Mouse (Mus musculus): ENCODE measurements at regions not wholly inside any gene's neighbourhood (a gene's known extent, or its start where the extent isn't known, plus 50 kb on each side); places are given as distances from the start of the nearest gene placed in this dataset.
"Not testable (repeated sequence)": the region's sequence is repeated elsewhere in the genome, so short reads cannot be mapped to it uniquely, and the experiment has no call there.

DNA sequence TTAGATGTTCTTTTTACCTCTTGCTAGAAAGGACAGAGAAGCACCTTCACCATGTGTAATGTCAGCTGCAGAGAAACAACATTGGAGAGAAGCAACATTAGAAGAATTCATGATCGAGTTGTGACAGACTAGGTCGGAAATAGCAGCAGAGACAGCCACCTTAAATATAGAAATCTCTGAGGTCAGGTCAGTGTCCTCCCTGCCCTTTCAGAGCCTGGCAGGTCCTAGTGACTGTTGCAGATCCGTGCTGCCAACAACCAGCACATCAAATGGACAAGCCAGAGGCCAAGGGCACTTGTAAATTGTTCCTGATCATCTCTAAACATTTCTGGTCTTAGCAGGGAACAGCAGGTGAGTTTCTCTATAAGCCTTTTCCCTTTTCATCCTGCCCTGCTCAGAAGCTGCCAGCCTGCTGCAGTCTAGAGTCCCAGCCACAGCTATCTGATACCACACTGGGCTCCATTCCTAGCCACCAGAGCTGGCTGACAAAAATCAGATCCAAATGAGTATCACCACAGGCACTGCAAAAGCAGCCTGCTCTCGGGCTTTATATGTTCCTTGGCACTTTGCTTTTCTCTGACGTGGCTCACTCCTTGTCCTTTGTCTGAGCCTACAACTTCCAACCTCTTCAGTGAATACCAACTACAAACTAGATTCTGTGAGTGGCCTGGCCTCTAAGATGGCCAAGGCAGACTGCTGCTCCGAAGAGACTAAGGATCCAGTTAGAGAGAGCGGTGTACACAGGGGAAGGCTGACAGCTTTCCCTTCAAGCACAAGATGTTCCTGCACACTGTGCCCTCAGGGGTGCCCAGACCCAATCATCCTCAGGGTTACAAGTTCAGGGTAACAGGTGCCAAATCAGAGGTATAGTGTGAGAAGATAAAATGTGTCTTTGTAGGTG lies 102.8 kb upstream of the Pfn2 start:
- Histone ChIP-seq H3K4me3 (no peak overlapping the region), H3K79me2 (replicated peaks; ENCODE audit: control insufficient read depth, insufficient read depth, low read length) (no peaks in the 10 kb centered on the region), H3K27ac (peak overlapping the region; percentile 68), H3K36me3 (ENCODE audit: control insufficient read depth, insufficient read depth, low read length) (no peaks in the 10 kb centered on the region), H3K27me3 (ENCODE audit: control insufficient read depth, insufficient read depth, low read length) (no peaks in the 10 kb centered on the region), H3K4me1 (ENCODE audit: control insufficient read depth, insufficient read depth, low read length) (no peaks in the 10 kb centered on the region; the same call in 1 of the 2 replicates), H3K9ac (ENCODE audit: low read depth, low read length) (peak overlapping the region; percentile 4; the same call in 1 of the 2 replicates)
- DNase-seq: peak; percentile 28 to 54
- 46% methylated on average over 7 of the region's 7 CpGs for WGBS
- intact Hi-C loops (cut with DNase I): no loop called here
- no peak for TF ChIP-seq CTCF (IDR thresholded peaks at IDR 0.05)
- TF ChIP-seq POLR2A (IDR thresholded peaks at IDR 0.05; ENCODE audit: insufficient read depth, low read depth, low read length): no peak
- TF ChIP-seq EP300 (IDR thresholded peaks at IDR 0.05; ENCODE audit: insufficient read depth, low read depth, low read length): no peak

DNA sequence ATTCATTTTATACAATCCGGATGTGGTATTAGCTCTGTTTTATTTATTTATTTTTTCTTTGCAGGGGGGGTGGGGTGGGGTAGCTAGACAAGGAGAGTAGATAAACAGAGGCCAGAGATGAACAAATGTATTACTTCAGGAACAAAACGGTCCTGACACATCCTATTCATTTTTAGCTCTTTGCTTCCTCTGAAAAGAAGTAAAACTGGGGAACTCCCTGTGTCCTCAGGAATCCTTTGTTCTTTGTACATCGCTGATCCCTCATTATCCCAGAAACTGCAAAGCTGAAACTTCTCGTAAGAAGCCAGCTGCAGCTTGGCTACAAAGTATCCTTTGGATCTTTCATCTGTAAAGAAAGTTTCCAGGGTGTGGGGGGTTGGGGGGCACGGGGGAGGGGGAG lies 103.6 kb upstream of the Pfn2 start:
- no peak overlapping the region for H3K4me3 ChIP-seq

DNA sequence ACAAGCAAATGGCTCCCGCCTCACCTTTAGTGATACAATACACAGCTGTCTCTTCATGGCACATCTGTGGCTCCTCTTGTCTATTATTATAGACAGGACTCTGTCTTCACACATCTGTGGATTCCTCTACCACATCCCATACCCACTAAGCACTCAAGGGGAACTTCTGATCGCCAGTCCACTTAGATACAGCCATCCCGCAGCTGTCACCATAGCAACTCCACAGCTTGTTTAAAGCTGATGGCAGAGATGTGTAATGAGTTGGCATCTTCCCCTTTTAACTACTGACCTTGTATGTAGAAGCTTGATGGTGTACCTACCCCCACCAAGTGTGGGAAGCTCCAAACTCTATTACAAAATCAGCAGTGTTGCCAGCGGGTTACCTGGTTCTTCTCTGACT lies 109.5 kb upstream of the Pfn2 start:
- Histone ChIP-seq H3K27ac (no peak overlapping the region), H3K4me3 (no peak overlapping the region), H3K9ac (ENCODE audit: low read depth, low read length) (no peak overlapping the region), H3K4me1 (ENCODE audit: control insufficient read depth, insufficient read depth, low read length) (no peaks in the 10 kb centered on the region), H3K27me3 (ENCODE audit: control insufficient read depth, insufficient read depth, low read length) (no peaks in the 10 kb centered on the region), H3K36me3 (ENCODE audit: control insufficient read depth, insufficient read depth, low read length) (no peaks in the 10 kb centered on the region), H3K79me2 (replicated peaks; ENCODE audit: control insufficient read depth, insufficient read depth, low read length) (no peaks in the 10 kb centered on the region)
- no peak for DNase-seq
- intact Hi-C loops (cut with DNase I): no loop called here
- TF ChIP-seq POLR2A (IDR thresholded peaks at IDR 0.05; ENCODE audit: insufficient read depth, low read depth, low read length) (no peak), CTCF (IDR thresholded peaks at IDR 0.05) (no peak), EP300 (IDR thresholded peaks at IDR 0.05; ENCODE audit: insufficient read depth, low read depth, low read length) (no peak)
- WGBS: 81% methylated on average over 4 of the region's 4 CpGs

More for the DNA sequence above, 103.6 kb upstream of the Pfn2 start:
- Histone ChIP-seq H3K79me2 (replicated peaks; ENCODE audit: control insufficient read depth, insufficient read depth, low read length) (no peaks in the 10 kb centered on the region), H3K27me3 (ENCODE audit: control insufficient read depth, insufficient read depth, low read length) (no peaks in the 10 kb centered on the region), H3K36me3 (ENCODE audit: control insufficient read depth, insufficient read depth, low read length) (no peaks in the 10 kb centered on the region), H3K4me1 (ENCODE audit: control insufficient read depth, insufficient read depth, low read length) (no peaks in the 10 kb centered on the region; the same call in 1 of the 2 replicates), H3K27ac (peak overlapping the region; percentile 68), H3K9ac (ENCODE audit: low read depth, low read length) (no peak overlapping the region)
- no peak for DNase-seq
- intact Hi-C loops (cut with DNase I): no loop called here
- TF ChIP-seq EP300 (IDR thresholded peaks at IDR 0.05; ENCODE audit: insufficient read depth, low read depth, low read length): no peak
- TF ChIP-seq POLR2A (IDR thresholded peaks at IDR 0.05; ENCODE audit: insufficient read depth, low read depth, low read length): no peak
- no peak for TF ChIP-seq CTCF (IDR thresholded peaks at IDR 0.05)
- 41% methylated on average over 5 of the region's 5 CpGs for WGBS

DNA sequence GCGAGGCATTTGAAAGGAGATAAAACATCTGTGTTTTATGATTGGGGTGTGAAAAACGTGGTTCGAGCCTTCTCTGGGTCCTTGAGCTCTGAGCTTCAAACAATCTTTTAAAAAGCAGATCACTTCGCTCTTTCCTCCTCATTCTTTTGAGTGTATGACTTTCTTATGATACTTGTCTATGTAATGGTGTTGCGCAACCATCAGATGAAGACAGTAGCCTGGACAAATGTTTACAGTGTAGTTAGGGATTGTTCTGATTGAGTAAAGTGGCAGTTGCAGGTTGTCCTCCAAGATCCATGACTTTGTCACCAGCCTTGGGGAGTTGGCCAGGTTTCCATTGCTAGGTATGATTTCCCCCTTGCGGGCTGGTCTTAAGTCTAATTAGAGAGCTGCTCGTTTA lies 116.1 kb upstream of the Pfn2 start:
- Histone ChIP-seq H3K27ac (no peak overlapping the region), H3K36me3 (ENCODE audit: control insufficient read depth, insufficient read depth, low read length) (no peaks in the 10 kb centered on the region), H3K27me3 (ENCODE audit: control insufficient read depth, insufficient read depth, low read length) (no peaks in the 10 kb centered on the region), H3K79me2 (replicated peaks; ENCODE audit: control insufficient read depth, insufficient read depth, low read length) (no peaks in the 10 kb centered on the region), H3K4me3 (no peak overlapping the region), H3K4me1 (ENCODE audit: control insufficient read depth, insufficient read depth, low read length) (no peaks in the 10 kb centered on the region), H3K9ac (ENCODE audit: low read depth, low read length) (no peak overlapping the region)
- TF ChIP-seq POLR2A (IDR thresholded peaks at IDR 0.05; ENCODE audit: insufficient read depth, low read depth, low read length): no peak
- TF ChIP-seq CTCF (IDR thresholded peaks at IDR 0.05): no peak
- TF ChIP-seq EP300 (IDR thresholded peaks at IDR 0.05; ENCODE audit: insufficient read depth, low read depth, low read length): no peak
- 83% methylated on average over 7 of the region's 7 CpGs for WGBS
- intact Hi-C loops (cut with DNase I): no loop called here
- DNase-seq: no peak

DNA sequence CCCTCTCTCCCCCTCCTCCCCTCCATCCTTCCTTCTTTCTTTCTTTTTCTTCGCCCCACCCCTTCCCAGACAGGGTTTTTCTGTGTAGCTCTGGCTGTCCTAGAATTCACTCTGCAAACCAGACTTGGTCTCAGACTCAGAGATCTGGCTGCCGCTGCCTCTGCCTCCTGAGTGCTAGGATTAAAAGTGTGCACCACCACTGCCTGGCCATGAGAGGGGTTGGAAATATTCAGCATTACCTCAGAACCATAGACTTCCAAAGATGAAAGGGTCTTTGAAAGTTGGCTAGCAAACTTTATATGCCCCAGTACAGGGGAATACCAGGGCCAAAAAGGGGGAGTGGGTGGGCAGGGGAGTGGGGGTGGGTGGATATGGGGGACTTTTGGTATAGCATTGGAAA lies 122.7 kb upstream of the Pfn2 start:
- H3K27me3 ChIP-seq (ENCODE audit: control insufficient read depth, insufficient read depth, low read length); H3K36me3 ChIP-seq (ENCODE audit: control insufficient read depth, insufficient read depth, low read length); H3K9ac ChIP-seq (ENCODE audit: low read depth, low read length); H3K4me3 ChIP-seq; intact Hi-C loops (cut with DNase I); H3K27ac ChIP-seq; H3K4me1 ChIP-seq (ENCODE audit: control insufficient read depth, insufficient read depth, low read length); H3K79me2 ChIP-seq (replicated peaks; ENCODE audit: control insufficient read depth, insufficient read depth, low read length); DNase-seq: not testable (repeated sequence)
- WGBS: 74% methylated on average over 2 of the region's 2 CpGs

DNA sequence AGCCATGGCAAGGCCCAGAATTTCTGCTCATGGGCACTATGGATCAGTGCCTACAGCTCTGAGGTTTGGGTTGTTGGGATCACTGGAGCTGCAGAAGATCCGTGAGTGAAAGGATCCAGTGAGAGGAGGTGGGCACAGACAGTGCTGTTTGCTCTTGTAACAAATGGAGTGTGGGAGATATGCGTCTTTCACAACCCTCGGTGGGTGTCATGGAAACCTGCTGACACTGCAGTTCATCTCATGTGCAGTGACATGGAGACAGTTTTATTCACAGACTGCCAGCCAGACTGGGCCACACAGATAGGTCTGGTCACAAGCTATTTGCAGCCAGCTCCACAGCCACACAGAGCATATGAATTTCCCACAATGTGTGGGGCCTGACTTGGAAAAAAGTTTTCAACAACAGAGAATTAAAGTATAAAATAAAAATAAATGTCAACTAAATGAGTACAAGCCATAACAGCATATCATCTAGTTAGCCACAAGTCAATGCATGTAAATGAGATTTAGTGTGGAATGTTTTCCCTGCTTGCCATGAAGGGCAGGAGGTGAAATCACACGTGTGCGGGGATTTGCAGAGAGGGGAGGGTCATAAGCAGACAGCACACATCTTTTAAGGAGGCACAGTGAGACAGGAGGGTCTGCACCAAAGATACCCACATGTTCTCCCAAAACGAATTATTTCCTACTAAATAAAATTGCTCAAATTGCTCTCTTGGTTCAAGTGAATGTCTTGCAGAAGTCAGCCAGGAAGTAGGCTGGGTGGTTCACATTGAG lies 124.8 kb upstream of the Pfn2 start:
- Histone ChIP-seq H3K4me3 (no peak overlapping the region), H3K79me2 (replicated peaks; ENCODE audit: control insufficient read depth, insufficient read depth, low read length) (no peaks in the 10 kb centered on the region), H3K27me3 (ENCODE audit: control insufficient read depth, insufficient read depth, low read length) (no peaks in the 10 kb centered on the region), H3K9ac (ENCODE audit: low read depth, low read length) (no peak overlapping the region), H3K4me1 (ENCODE audit: control insufficient read depth, insufficient read depth, low read length) (no peaks in the 10 kb centered on the region), H3K36me3 (ENCODE audit: control insufficient read depth, insufficient read depth, low read length) (no peaks in the 10 kb centered on the region), H3K27ac (no peak overlapping the region)
- intact Hi-C loops (cut with DNase I): no loop called here
- WGBS: 51% methylated on average over 6 of the region's 6 CpGs
- no peak for DNase-seq
- no peak for TF ChIP-seq POLR2A (IDR thresholded peaks at IDR 0.05; ENCODE audit: insufficient read depth, low read depth, low read length)
- no peak for TF ChIP-seq CTCF (IDR thresholded peaks at IDR 0.05)
- no peak for TF ChIP-seq EP300 (IDR thresholded peaks at IDR 0.05; ENCODE audit: insufficient read depth, low read depth, low read length)
